Mouse (Mus musculus) kidney, embryonic 15.5 days (tissue): Measurements from ENCODE around the gene Ndufs7. TPM values are rescaled to one million over a fixed set of nuclear protein-coding genes. Genes with fewer than 3 reads are reported as not detected.
A peak's percentile ranks its signal among the peaks of the same experiment; 100 is the strongest.
"Not testable (repeated sequence)": the region's sequence is repeated elsewhere in the genome, so short reads cannot be mapped to it uniquely, and the experiment has no call there.

ENCODE experiments used
- ATAC-seq: fragments of 200-750 bp; cut with Nextera tagmentation; replicated peaks from 2 replicates; pipeline ENCODE4 v1.8.0; 2017; ENCODE audit warnings: moderate TSS enrichment; ENCODE audit not compliant: low FRiP score
- H3K27ac ChIP-seq: fragments of 300-500 bp; sonication (generic); 2 replicates; pipeline ENCODE4 v1.5.1; 2015; ENCODE audit warnings: mild to moderate bottlenecking, inconsistent platforms
- H3K27me3 ChIP-seq: fragments of 300-500 bp; sonication (generic); 2 replicates; pipeline ENCODE4 v1.6.1; 2015; ENCODE audit warnings: inconsistent platforms
- H3K36me3 ChIP-seq: fragments of 300-500 bp; sonication (generic); 2 replicates; pipeline ENCODE4 v1.6.1; 2015; ENCODE audit warnings: inconsistent platforms
- H3K4me1 ChIP-seq: fragments of 300-500 bp; sonication (generic); 2 replicates; pipeline ENCODE4 v1.6.1; 2015; ENCODE audit warnings: inconsistent platforms
- H3K4me2 ChIP-seq: fragments of 300-500 bp; sonication (generic); 2 replicates; pipeline ENCODE4 v1.6.1; 2015; ENCODE audit warnings: moderate library complexity, mild to moderate bottlenecking, inconsistent platforms
- H3K4me3 ChIP-seq: fragments of 300-500 bp; sonication (generic); replicated peaks from 2 replicates; pipeline ENCODE4 v1.5.1; 2015; ENCODE audit warnings: mild to moderate bottlenecking, inconsistent platforms
- H3K9ac ChIP-seq: fragments of 300-500 bp; sonication (generic); 2 replicates; pipeline ENCODE4 v1.6.1; 2015; ENCODE audit warnings: mild to moderate bottlenecking, inconsistent platforms
- H3K9me3 ChIP-seq: fragments of 300-500 bp; sonication (generic); replicated peaks from 2 replicates; pipeline ENCODE4 v1.6.1; 2016; ENCODE audit warnings: inconsistent platforms
- whole genome bisulfite sequencing: fragments of 180-500 bp; shearing (Covaris S2); methylation state at CpG from one replicate; pipeline ENCODE4 v1.1.7; 2015; ENCODE audit warnings: mixed read lengths; 5-methylcytosine and 5-hydroxymethylcytosine counted together
- polyA plus RNA-seq: library from polyadenylated mRNA; unstranded; fragments of >200 nt; fragmentation: Nextera tagmentation; extraction: Ambion mirVana; gene quantifications from 2 replicates; pipeline ENCODE4 v1.2.1, GENCODE M21; 2015

Gene Ndufs7
- polyA plus RNA-seq, 1 experiment from 2014 or later, result 376 TPM

- not testable (repeated sequence) for H3K36me3 ChIP-seq, H3K9me3 ChIP-seq, H3K4me3 ChIP-seq, ATAC-seq, H3K4me2 ChIP-seq, H3K9ac ChIP-seq, H3K27me3 ChIP-seq, H3K27ac ChIP-seq
- H3K4me1 ChIP-seq, result peaks cover 27% of the 10 kb centered on the region
- WGBS, result 88% methylated on average over 2 of the region's 2 CpGs
These were observed 25.8 kb upstream of the Ndufs7 start for GRCm38 (mm10) chr10:80223137-80223536.

GRCm38 (mm10) chr10:80226071-80226415, 22.9 kb upstream of the Ndufs7 start:
- no peaks in the 10 kb centered on the region for H3K9me3 ChIP-seq
- peak overlapping the region; percentile 89 for H3K4me3 ChIP-seq
- peak overlapping the region; percentile 95 for H3K27ac ChIP-seq
- H3K9ac ChIP-seq, result peak overlapping the region; percentile 21
- peaks cover 29% of the 10 kb centered on the region for H3K36me3 ChIP-seq
- no peaks in the 10 kb centered on the region for H3K27me3 ChIP-seq
- H3K4me1 ChIP-seq, result peaks cover 45% of the 10 kb centered on the region
- peak overlapping the region; percentile 90 for H3K4me2 ChIP-seq
- WGBS, result under 1% methylated on average over 14 of the region's 14 CpGs
- ATAC-seq, result 0 out of 2 replicates have a peak, but pooled peaks have one; percentile 2

DNA sequence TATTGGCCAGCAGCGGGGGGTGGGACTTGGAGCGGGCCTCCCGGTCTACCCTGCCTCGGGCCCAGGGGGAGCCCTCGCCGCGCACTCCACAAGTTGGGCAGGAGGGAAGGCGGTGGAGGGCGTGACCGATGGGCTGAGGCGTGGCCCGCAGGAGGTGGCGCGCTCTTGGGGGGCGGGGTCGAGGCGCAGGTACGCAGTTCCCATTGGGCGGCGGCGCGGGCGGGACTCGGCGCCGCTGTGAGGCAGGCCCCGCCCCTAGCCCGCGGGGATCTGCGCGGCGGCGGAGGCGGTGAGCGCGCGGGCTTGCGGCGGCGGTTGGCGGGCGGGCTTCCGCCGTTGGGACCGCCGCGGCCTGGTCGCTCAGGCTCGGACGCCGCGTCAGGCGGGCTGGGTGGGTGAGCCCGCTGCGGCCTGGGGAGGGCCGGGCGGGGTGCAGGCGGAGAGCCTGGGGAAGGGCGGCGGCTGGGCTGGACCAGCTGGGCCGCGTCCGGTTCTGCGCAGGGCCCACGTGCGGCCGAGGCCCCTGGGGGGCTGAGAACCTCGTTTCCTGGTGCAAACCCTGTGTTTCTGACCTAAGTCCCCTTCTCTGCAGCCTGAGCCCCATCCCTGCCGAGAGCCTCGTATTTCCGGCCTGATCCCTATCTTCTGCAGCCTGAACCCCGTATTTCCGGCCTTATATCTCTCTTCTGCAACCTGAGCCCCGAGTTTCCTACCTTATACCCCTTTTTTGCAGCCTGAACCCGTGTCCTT, 22.3 kb upstream of the Ndufs7 start, which contains the start of gene Mum1:
Gene Mum1 (plus strand): TSS at position 19 of the 750 bp plus-strand sequence.
- WGBS, result under 1% methylated on average over 62 of the region's 75 CpGs
- H3K9ac ChIP-seq, result peak within 1 kb of the TSS; percentile 98
- H3K9me3 ChIP-seq, result no peaks in the 10 kb centered on the region
- peak within 1 kb of the TSS; percentile 90 for H3K4me2 ChIP-seq
- ATAC-seq, result peak; percentile 99
- H3K4me1 ChIP-seq, result peaks cover 44% of the 10 kb centered on the region
- no peaks in the 10 kb centered on the region for H3K27me3 ChIP-seq
- H3K27ac ChIP-seq, result peak within 1 kb of the TSS; percentile 95
- peaks cover 34% of the 10 kb centered on the region for H3K36me3 ChIP-seq
- peak within 1 kb of the TSS; percentile 89 for H3K4me3 ChIP-seq

- peak overlapping the region; percentile 90 for H3K4me2 ChIP-seq
- H3K4me1 ChIP-seq, result peaks cover 44% of the 10 kb centered on the region
- no peaks in the 10 kb centered on the region for H3K27me3 ChIP-seq
- ATAC-seq, result 0 out of 2 replicates have a peak, but pooled peaks have one; percentile 1
- WGBS, result 3% methylated on average over 10 of the region's 10 CpGs
- no peaks in the 10 kb centered on the region for H3K9me3 ChIP-seq
- peak overlapping the region; percentile 89 for H3K4me3 ChIP-seq
- H3K9ac ChIP-seq, result peak overlapping the region; percentile 98
- H3K27ac ChIP-seq, result peak overlapping the region; percentile 95
- peaks cover 40% of the 10 kb centered on the region for H3K36me3 ChIP-seq
These were observed 21.8 kb upstream of the Ndufs7 start for GRCm38 (mm10) chr10:80227166-80227539.

GRCm38 (mm10) chr10:80227877-80228775, 20.8 kb upstream of the Ndufs7 start:
- peak overlapping the region; percentile 90 for H3K4me2 ChIP-seq
- peak overlapping the region; percentile 95 for H3K27ac ChIP-seq
- H3K36me3 ChIP-seq, result peaks cover 50% of the 10 kb centered on the region
- ATAC-seq, result no peak
- peaks cover 53% of the 10 kb centered on the region for H3K4me1 ChIP-seq
- WGBS, result 43% methylated on average over 15 of the region's 15 CpGs
- H3K4me3 ChIP-seq, result peak overlapping the region; percentile 89
- H3K9me3 ChIP-seq, result no peaks in the 10 kb centered on the region
- no peaks in the 10 kb centered on the region for H3K27me3 ChIP-seq
- peak overlapping the region; percentile 98 for H3K9ac ChIP-seq

DNA sequence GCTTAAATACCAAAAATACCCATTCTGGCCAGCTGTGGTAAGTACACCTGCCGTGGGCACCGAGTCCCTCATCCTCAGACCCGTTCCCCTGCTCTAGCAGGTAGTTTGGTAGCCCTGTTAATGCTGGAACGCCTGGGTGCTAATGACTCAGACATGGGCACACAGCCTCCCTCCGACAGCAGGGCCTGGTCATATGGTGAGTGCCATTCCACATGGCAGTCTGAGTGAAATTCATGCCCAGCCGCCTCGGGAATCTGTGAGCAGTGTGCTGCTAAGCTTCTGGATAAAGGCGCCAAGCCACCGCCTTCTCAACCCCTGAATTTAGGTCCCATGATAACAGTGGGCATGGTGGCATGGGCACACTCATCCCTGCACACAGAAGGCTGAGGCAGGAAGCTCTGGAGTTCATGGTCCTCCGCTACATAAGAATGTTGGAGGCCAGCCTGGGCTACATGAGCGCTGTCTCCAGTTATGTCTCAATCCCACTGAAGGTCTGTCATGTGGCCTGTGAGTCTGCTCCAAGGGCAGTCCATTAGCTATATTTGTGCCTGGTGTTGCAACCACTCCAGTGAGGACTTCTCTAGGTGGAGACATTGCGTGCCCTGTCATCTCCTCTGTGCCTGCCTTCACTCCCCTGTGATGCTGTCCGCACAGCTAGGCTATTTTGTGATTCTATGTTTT, 12.6 kb upstream of the Ndufs7 start:
- WGBS, result 93% methylated on average over 13 of the region's 13 CpGs

GRCm38 (mm10) chr10:80237020-80237419, 11.9 kb upstream of the Ndufs7 start:
- no peak for ATAC-seq
- H3K36me3 ChIP-seq, result peaks cover 100% of the 10 kb centered on the region
- H3K4me3 ChIP-seq, result no peak overlapping the region
- no peak overlapping the region for H3K4me2 ChIP-seq
- H3K27me3 ChIP-seq, result no peaks in the 10 kb centered on the region
- no peaks in the 10 kb centered on the region for H3K9me3 ChIP-seq
- 85% methylated on average over 4 of the region's 4 CpGs for WGBS
- H3K4me1 ChIP-seq, result peaks cover 14% of the 10 kb centered on the region
- H3K9ac ChIP-seq, result no peak overlapping the region
- no peak overlapping the region for H3K27ac ChIP-seq

More for the DNA sequence above, 12.6 kb upstream of the Ndufs7 start:
- no peak overlapping the region for H3K9ac ChIP-seq
- H3K4me1 ChIP-seq, result peaks cover 14% of the 10 kb centered on the region
- ATAC-seq, result no peak
- H3K4me3 ChIP-seq, result no peak overlapping the region
- H3K36me3 ChIP-seq, result peaks cover 100% of the 10 kb centered on the region
- no peaks in the 10 kb centered on the region for H3K9me3 ChIP-seq
- H3K27ac ChIP-seq, result no peak overlapping the region
- H3K27me3 ChIP-seq, result no peaks in the 10 kb centered on the region
- no peak overlapping the region for H3K4me2 ChIP-seq

DNA sequence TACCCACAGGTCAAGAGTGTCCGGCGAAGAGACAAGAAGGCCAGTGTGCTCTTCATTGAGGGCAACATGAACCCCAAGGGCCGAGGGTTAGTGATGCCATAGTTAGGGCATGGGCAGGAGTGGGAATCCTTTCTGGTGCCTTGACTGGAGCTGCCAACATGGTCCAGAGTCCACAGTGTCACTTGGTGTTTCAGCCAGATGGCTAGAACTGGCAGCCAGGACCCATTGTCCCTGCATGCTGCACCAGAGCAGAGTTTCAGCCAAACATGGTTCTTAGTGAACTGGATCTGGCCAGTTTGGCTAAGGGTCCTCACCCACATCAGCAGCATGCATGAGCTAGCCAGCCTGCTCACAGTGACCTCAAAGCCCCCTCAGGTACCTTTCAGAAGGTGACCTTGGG, 10.6 kb upstream of the Ndufs7 start:
- peaks cover 100% of the 10 kb centered on the region for H3K36me3 ChIP-seq
- H3K9me3 ChIP-seq, result no peaks in the 10 kb centered on the region
- peaks cover 4% of the 10 kb centered on the region for H3K4me1 ChIP-seq
- no peak overlapping the region for H3K4me2 ChIP-seq
- ATAC-seq, result no peak
- H3K27ac ChIP-seq, result no peak overlapping the region
- WGBS, result 89% methylated on average over 3 of the region's 3 CpGs
- no peaks in the 10 kb centered on the region for H3K27me3 ChIP-seq
- no peak overlapping the region for H3K9ac ChIP-seq
- H3K4me3 ChIP-seq, result no peak overlapping the region

- Histone ChIP-seq H3K9ac (no peak overlapping the region), H3K27me3 (no peaks in the 10 kb centered on the region), H3K9me3 (no peaks in the 10 kb centered on the region), H3K4me2 (no peak overlapping the region), H3K4me3 (no peak overlapping the region), H3K27ac (no peak overlapping the region), H3K36me3 (peaks cover 100% of the 10 kb centered on the region), H3K4me1 (no peaks in the 10 kb centered on the region)
- no peak for ATAC-seq
- 85% methylated on average over 6 of the region's 6 CpGs for WGBS
These were observed 9.1 kb upstream of the Ndufs7 start for GRCm38 (mm10) chr10:80239791-80240190.

DNA sequence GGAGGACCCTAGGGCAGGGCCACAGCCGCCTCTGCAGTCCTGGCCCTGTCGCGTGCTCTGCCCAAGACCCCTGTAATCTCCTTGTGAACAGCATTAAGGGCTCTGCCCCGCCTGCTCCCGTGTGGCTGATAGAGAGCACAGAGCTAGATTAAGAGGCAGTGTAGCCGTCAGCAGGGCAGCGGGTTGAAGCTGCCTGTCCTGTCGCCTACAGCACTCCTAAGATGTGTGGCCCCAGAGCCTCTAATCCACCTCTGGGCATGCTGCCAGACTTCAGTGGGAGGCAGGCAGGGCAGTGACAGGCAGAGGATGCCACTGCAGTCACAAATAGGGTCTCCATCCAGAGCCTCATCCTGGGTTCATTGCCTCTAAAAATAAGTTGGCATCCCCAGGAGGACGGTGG, 6.8 kb upstream of the Ndufs7 start:
- H3K27ac ChIP-seq, result no peak overlapping the region
- peaks cover 8% of the 10 kb centered on the region for H3K4me1 ChIP-seq
- H3K9me3 ChIP-seq, result no peaks in the 10 kb centered on the region
- WGBS, result 71% methylated on average over 9 of the region's 9 CpGs
- H3K9ac ChIP-seq, result no peak overlapping the region
- H3K4me3 ChIP-seq, result no peak overlapping the region
- no peak for ATAC-seq
- peaks cover 78% of the 10 kb centered on the region for H3K36me3 ChIP-seq
- no peaks in the 10 kb centered on the region for H3K27me3 ChIP-seq
- H3K4me2 ChIP-seq, result no peak overlapping the region

DNA sequence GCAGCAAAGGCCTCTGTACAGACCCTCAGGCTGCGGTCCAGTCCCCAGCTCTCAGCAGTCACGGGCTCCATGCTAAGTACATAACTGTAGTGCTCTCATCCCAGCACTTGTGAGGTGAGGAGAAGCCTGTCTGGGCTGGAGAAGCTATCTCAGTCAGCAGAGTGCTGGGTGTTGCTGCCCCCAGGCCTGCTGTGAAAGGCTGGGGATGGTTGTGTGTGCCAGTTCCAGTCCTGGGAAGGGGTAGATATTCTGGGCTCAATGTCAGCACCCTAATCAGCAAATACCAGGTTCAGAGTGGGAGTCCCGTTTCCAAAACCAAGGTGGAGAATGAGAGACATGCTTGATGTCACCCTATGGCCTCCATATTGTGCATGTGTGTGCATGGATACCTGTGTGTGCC, 6.3 kb upstream of the Ndufs7 start:
- no peak for ATAC-seq
- 93% methylated on average over 3 of the region's 3 CpGs for WGBS
- Histone ChIP-seq H3K9ac (no peak overlapping the region), H3K9me3 (no peaks in the 10 kb centered on the region), H3K4me3 (no peak overlapping the region), H3K27ac (no peak overlapping the region), H3K36me3 (peaks cover 72% of the 10 kb centered on the region), H3K4me1 (peaks cover 8% of the 10 kb centered on the region), H3K27me3 (no peaks in the 10 kb centered on the region), H3K4me2 (no peak overlapping the region)
